Mouse (Mus musculus): ENCODE results near the gene Tmub2. TPM values are rescaled to one million over a fixed set of nuclear protein-coding genes. Genes with fewer than 3 reads are reported as not detected.

Tmub2 gene
- total RNA-seq, 2 experiments from 2014 or later: 66.1 to 69.5 TPM

Other genes with a start within 250 kb of the Tmub2 start
- gene Cd300lg, start 243.4 kb upstream of the Tmub2 start, total RNA-seq (2021): not detected
- 100 to 1,000 TPM; 152 to 155 TPM for gene Mpp2, start 196.4 kb upstream of the Tmub2 start, total RNA-seq (2021)
- not detected for gene Ppy, start 183.6 kb upstream of the Tmub2 start, total RNA-seq (2021)
- not detected for gene Pyy, start 177.1 kb upstream of the Tmub2 start, total RNA-seq (2021)
- not detected for gene Nags, start 139.4 kb upstream of the Tmub2 start, total RNA-seq (2021)
- 10 to 100 TPM; 27.0 to 30.3 TPM for gene Tmem101, start 128.5 kb upstream of the Tmub2 start, total RNA-seq (2021)
- gene Lsm12, start 99.6 kb upstream of the Tmub2 start, total RNA-seq (2021): 10 to 100 TPM; 60.5 to 65.2 TPM
- 10 to 100 TPM; 45.5 to 49.1 TPM for gene G6pc3, start 95.3 kb upstream of the Tmub2 start, total RNA-seq (2021)
- 100 to 1,000 TPM; 194 to 197 TPM for gene Hdac5, start 54.8 kb upstream of the Tmub2 start, total RNA-seq (2021)
- gene BC030867, start 36.0 kb upstream of the Tmub2 start, total RNA-seq (2021): under 1 TPM; 0.46 to 0.63 TPM
- gene Asb16, start 16.2 kb upstream of the Tmub2 start, total RNA-seq (2021): under 1 TPM; 0.59 to 0.72 TPM
- 100 to 1,000 TPM; 180 to 196 TPM for gene Atxn7l3, start 11.7 kb downstream of the Tmub2 start, total RNA-seq (2021)
- 100 to 1,000 TPM; 104 to 108 TPM for gene Ubtf, start 34.8 kb downstream of the Tmub2 start, total RNA-seq (2021)
- gene Slc4a1, start 81.3 kb downstream of the Tmub2 start, total RNA-seq (2021): 1 to 10 TPM; 1.2 to 1.3 TPM
- 100 to 1,000 TPM; 399 to 416 TPM for gene Rundc3a, start 108.5 kb downstream of the Tmub2 start, total RNA-seq (2021)
- gene Slc25a39, start 123.0 kb downstream of the Tmub2 start, total RNA-seq (2021): 10 to 100 TPM; 71.0 to 71.3 TPM
- 10 to 100 TPM; 74.3 to 78.5 TPM for gene Grn, start 145.4 kb downstream of the Tmub2 start, total RNA-seq (2021)
- 100 to 1,000 TPM in 1 of 2 experiments, 10 to 100 TPM in 1; 97.3 to 111 TPM for gene Fam171a2, start 162.8 kb downstream of the Tmub2 start, total RNA-seq (2021)
- gene Itga2b, start 185.2 kb downstream of the Tmub2 start, total RNA-seq (2021): 1 to 10 TPM; 2.0 to 3.6 TPM